Mouse (Mus musculus) heart, embryonic 12.5 days (tissue): ENCODE data around the gene Agps. TPM values are rescaled to one million over a fixed set of nuclear protein-coding genes. Genes with fewer than 3 reads are reported as not detected.

Source experiments
- ATAC-seq: fragments of 200-750 bp; cut with Nextera tagmentation; 2 replicates; pipeline ENCODE4 v1.8.0; 2017; ENCODE audit warnings: moderate TSS enrichment, moderate library complexity; ENCODE audit not compliant: insufficient number of reproducible peaks, low FRiP score
- H3K27ac ChIP-seq: fragments of 300-500 bp; sonication (generic); 2 replicates; pipeline ENCODE4 v1.5.1; 2016; ENCODE audit warnings: mild to moderate bottlenecking, moderate library complexity; ENCODE audit not compliant: poor library complexity, severe bottlenecking
- H3K27me3 ChIP-seq: fragments of 300-500 bp; sonication (generic); replicated peaks from 2 replicates; pipeline ENCODE4 v1.6.1; 2016; ENCODE audit warnings: mild to moderate bottlenecking, moderate library complexity
- H3K36me3 ChIP-seq: fragments of 300-500 bp; sonication (generic); 2 replicates; pipeline ENCODE4 v1.6.1; 2016; ENCODE audit warnings: mild to moderate bottlenecking, moderate library complexity
- H3K4me1 ChIP-seq: fragments of 300-500 bp; sonication (generic); replicated peaks from 2 replicates; pipeline ENCODE4 v1.6.1; 2016; ENCODE audit warnings: mild to moderate bottlenecking
- H3K4me2 ChIP-seq: fragments of 300-500 bp; sonication (generic); 2 replicates; pipeline ENCODE4 v1.6.1; 2016; ENCODE audit warnings: mild to moderate bottlenecking, moderate library complexity
- H3K4me3 ChIP-seq: fragments of 300-500 bp; sonication (generic); 2 replicates; pipeline ENCODE4 v1.5.1; 2016; ENCODE audit warnings: mild to moderate bottlenecking
- H3K9ac ChIP-seq: fragments of 300-500 bp; sonication (generic); 2 replicates; pipeline ENCODE4 v1.6.1; 2016; ENCODE audit warnings: mild to moderate bottlenecking, moderate library complexity
- H3K9me3 ChIP-seq: fragments of 300-500 bp; sonication (generic); replicated peaks from 2 replicates; pipeline ENCODE4 v1.6.1; 2016; ENCODE audit warnings: mild to moderate bottlenecking, moderate library complexity
- WGBS: fragments of 180-500 bp; shearing (Covaris S2); methylation state at CpG from one replicate; pipeline ENCODE4 v1.1.7; 2016; 5-methylcytosine and 5-hydroxymethylcytosine counted together
- polyA plus RNA-seq: library from polyadenylated mRNA; unstranded; fragments of >200 nt; fragmentation: Nextera tagmentation; extraction: Ambion mirVana; gene quantifications from 2 replicates; pipeline ENCODE4 v1.2.1, GENCODE M21; 2016

Agps gene
- polyA plus RNA-seq, 1 experiment from 2014 or later: 40.3 TPM

DNA sequence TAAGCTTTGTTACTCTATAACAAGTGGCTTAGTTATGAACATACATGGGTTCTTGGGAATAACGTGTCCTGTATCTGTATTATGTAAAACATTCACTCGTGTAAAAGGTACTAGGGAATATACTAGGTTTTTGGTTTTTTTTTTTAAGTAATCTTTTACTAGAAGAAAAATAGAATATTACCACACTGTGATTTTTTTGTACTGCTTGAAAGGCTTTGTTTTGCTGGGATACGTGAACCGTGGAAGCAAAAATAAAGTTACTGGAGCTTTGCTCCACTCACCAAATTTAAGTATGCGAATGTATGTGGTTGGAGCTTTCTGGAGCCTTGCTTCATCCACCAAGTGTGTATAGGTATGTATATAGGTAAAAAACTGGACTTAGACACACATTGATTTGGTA lies 24.5 kb upstream of the Agps start:
- Histone ChIP-seq H3K4me3 (no peak overlapping the region), H3K4me1 (no peaks in the 10 kb centered on the region), H3K9ac (no peak overlapping the region), H3K9me3 (0 out of 2 replicates have a peak, but pooled peaks cover 5% of the 10 kb centered on the region), H3K27me3 (no peaks in the 10 kb centered on the region), H3K4me2 (no peak overlapping the region), H3K36me3 (no peaks in the 10 kb centered on the region), H3K27ac (no peak overlapping the region)
- no peak for ATAC-seq
- WGBS: 93% methylated on average over 5 of the region's 5 CpGs

DNA sequence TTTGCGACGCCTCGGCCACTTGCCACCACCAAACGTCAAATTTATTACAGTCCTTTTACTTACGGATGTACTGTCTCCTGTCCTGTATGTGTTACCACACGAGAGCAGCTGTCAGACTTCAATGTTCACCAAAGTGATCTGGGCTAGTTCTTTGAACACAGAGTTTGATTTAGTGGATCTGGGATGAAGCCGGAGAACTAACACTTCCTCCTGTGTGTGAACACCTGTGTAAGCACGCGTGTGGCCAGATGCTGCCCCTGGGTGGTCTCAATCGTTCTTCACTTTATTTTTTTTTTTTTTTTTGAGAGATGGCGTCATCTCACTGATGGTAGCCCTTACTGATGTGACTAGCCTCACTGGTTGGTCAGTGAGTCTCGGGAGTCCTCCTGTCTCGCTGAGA lies 17.1 kb upstream of the Agps start:
- ATAC-seq: no peak
- 77% methylated on average over 13 of the region's 13 CpGs for WGBS

DNA sequence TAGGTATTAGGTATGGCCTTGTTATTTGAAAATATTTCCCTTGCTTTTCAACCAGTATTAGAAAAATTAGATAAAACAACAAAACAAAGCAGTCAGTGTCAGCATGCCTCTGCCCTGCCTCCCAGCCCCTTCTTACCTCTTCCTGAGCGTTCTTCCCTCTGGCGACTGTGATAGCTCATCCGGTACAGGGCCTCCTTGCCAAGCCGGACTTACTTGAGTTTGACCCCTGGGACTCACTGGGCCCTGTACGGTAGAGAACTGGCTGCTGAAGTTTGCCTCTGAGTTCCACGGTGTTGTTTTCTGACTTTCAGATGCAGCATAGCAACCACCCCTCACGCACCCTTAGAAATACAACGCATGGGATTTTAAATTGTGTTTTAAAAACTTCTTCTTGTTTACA lies 16.5 kb upstream of the Agps start:
- H3K27me3 ChIP-seq: no peaks in the 10 kb centered on the region
- H3K4me1 ChIP-seq: no peaks in the 10 kb centered on the region
- 65% methylated on average over 8 of the region's 8 CpGs for WGBS
- H3K36me3 ChIP-seq: no peaks in the 10 kb centered on the region
- no peak overlapping the region for H3K4me2 ChIP-seq
- H3K9me3 ChIP-seq: no peaks in the 10 kb centered on the region
- ATAC-seq: no peak
- H3K9ac ChIP-seq: no peak overlapping the region
- H3K4me3 ChIP-seq: no peak overlapping the region
- H3K27ac ChIP-seq: no peak overlapping the region

More for the DNA sequence above, 17.1 kb upstream of the Agps start:
- no peak overlapping the region for H3K4me2 ChIP-seq
- H3K4me3 ChIP-seq: no peak overlapping the region
- no peak overlapping the region for H3K27ac ChIP-seq
- no peaks in the 10 kb centered on the region for H3K4me1 ChIP-seq
- H3K36me3 ChIP-seq: no peaks in the 10 kb centered on the region
- no peaks in the 10 kb centered on the region for H3K27me3 ChIP-seq
- H3K9ac ChIP-seq: no peak overlapping the region
- H3K9me3 ChIP-seq: no peaks in the 10 kb centered on the region

DNA sequence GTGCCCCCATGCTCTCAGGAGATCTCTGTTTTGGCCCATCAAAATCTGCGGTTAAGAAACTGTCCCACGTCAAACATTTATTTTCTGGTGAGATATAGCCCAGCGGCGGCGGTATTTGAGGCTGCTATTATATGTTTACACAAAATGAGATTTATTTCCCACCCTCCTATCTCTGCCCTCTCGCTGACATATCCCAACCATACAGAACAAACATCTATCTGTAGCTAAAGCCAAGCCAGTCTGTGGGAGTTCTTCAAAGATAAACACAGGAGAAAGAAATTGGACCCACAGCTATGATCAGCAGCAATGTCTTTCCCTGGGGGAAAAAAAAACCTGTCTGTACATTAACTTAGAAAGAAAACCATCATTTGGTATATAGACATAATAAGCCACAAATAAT lies 15.3 kb upstream of the Agps start:
- 78% methylated on average over 6 of the region's 6 CpGs for WGBS
- no peaks in the 10 kb centered on the region for H3K27me3 ChIP-seq
- H3K9ac ChIP-seq: no peak overlapping the region
- no peak for ATAC-seq
- no peak overlapping the region for H3K4me3 ChIP-seq
- H3K27ac ChIP-seq: no peak overlapping the region
- no peaks in the 10 kb centered on the region for H3K4me1 ChIP-seq
- no peaks in the 10 kb centered on the region for H3K9me3 ChIP-seq
- H3K4me2 ChIP-seq: no peak overlapping the region
- H3K36me3 ChIP-seq: no peaks in the 10 kb centered on the region

DNA sequence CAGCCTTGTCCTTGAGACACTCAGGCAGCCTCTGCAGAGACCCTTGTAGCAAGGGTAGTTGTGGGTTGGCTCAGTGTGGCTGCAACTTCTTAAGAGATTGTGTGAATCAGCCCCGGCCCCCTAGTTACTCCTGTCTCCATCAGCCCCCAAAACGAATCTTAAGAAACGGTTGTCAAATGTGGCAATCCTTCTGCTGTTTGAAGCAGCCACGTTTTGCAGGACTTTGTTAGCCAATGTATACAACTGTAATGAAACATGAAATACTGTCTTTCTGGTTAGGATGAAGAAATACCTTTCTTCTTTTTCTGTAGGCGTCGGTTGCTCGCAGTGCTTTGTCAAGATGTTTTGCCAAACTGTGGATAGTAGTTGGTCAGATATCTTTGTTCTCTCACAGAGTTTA lies 13.3 kb upstream of the Agps start:
- no peaks in the 10 kb centered on the region for H3K4me1 ChIP-seq
- no peaks in the 10 kb centered on the region for H3K36me3 ChIP-seq
- H3K9me3 ChIP-seq: no peaks in the 10 kb centered on the region
- no peaks in the 10 kb centered on the region for H3K27me3 ChIP-seq
- no peak overlapping the region for H3K4me3 ChIP-seq
- no peak overlapping the region for H3K9ac ChIP-seq
- H3K4me2 ChIP-seq: no peak overlapping the region
- H3K27ac ChIP-seq: no peak overlapping the region
- WGBS: 82% methylated on average over 7 of the region's 7 CpGs
- no peak for ATAC-seq

DNA sequence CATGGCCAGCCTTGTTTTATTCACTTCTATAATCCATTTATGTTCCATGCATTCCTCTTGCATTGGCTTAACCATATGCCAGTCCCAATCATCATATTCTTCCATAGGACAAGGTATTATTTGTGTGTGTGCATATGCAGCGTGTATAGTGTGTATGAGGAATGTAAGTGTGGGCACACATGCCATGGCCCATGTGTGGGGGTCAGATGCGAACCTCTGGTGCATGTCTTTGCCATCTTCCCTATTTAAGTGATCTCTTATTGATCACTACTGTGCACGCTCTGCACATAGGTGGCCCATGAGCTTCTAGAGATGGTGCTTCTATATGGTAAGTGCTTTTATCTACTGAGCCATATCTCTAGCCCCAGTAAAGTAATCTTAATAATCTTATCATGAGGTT lies 12.2 kb upstream of the Agps start:
- H3K4me1 ChIP-seq: no peaks in the 10 kb centered on the region
- ATAC-seq: no peak
- no peaks in the 10 kb centered on the region for H3K36me3 ChIP-seq
- H3K27ac ChIP-seq: no peak overlapping the region
- no peak overlapping the region for H3K4me2 ChIP-seq
- H3K4me3 ChIP-seq: no peak overlapping the region
- no peaks in the 10 kb centered on the region for H3K9me3 ChIP-seq
- no peaks in the 10 kb centered on the region for H3K27me3 ChIP-seq
- H3K9ac ChIP-seq: no peak overlapping the region
- WGBS: 82% methylated on average over 3 of the region's 3 CpGs

DNA sequence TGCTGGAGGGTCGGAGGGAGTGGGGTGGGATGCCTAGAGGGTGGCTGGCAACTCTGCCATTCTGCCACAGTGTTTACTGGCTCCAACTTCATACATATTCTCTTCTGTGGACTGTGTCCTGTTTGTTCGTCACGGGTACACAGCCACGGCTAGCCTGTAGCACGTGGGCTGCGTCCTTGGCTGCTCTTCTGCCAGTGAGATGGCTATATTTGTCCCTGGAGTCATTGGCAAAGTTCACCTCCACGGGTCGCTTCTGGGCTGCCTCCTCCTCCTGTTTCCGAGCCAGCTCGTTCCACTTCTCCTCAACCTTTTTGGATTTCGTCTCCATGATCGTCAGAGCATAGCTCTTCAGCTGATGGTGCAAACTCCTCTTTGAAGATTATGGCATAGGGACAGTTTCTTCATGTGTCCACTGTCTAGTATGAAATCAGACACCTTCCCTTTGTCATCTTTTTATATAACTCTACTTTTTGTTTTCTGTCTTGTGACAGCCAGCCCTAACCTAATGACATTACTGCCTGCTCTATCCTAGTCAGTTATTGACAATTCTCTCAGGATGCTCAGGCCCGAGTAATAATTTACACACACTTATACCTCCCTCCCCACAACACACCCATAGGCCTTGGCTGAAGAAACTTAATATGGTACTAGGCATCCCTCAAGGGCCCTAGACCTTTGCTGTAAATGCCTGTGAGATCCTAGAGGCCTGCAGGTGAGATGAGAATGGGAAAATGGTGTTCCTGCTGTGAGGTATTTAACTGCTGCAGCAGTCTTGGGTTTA lies 9.8 kb upstream of the Agps start:
- H3K4me1 ChIP-seq: no peaks in the 10 kb centered on the region
- ATAC-seq: no peak
- no peak overlapping the region for H3K9ac ChIP-seq
- no peaks in the 10 kb centered on the region for H3K27me3 ChIP-seq
- no peak overlapping the region for H3K27ac ChIP-seq
- no peak overlapping the region for H3K4me3 ChIP-seq
- 81% methylated on average over 13 of the region's 13 CpGs for WGBS
- H3K36me3 ChIP-seq: no peaks in the 10 kb centered on the region
- H3K9me3 ChIP-seq: no peaks in the 10 kb centered on the region
- H3K4me2 ChIP-seq: no peak overlapping the region

DNA sequence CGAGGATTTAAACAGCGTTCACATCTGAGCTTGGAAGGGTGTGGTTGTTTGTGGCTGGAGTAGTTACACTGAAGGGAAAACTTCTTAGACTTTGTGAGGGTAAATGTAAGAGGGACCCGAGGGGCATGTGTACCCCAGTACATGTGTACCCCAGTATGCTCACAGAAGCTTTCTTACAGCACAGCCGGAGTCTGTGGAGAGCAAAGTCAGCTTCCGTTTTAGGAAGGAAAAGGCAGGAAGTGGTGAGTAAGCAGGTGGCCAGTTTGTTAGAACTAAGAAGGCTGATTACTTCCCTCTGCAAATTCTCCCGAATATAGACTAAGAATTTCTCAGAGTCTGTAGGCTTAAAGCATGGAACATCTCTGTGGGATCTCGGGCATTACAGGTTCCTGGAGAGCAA lies 8.2 kb upstream of the Agps start:
- Histone ChIP-seq H3K27me3 (no peaks in the 10 kb centered on the region), H3K9me3 (no peaks in the 10 kb centered on the region), H3K9ac (no peak overlapping the region), H3K4me2 (no peak overlapping the region), H3K36me3 (no peaks in the 10 kb centered on the region), H3K4me3 (no peak overlapping the region), H3K27ac (no peak overlapping the region), H3K4me1 (no peaks in the 10 kb centered on the region)
- no peak for ATAC-seq
- WGBS: 54% methylated on average over 7 of the region's 7 CpGs

DNA sequence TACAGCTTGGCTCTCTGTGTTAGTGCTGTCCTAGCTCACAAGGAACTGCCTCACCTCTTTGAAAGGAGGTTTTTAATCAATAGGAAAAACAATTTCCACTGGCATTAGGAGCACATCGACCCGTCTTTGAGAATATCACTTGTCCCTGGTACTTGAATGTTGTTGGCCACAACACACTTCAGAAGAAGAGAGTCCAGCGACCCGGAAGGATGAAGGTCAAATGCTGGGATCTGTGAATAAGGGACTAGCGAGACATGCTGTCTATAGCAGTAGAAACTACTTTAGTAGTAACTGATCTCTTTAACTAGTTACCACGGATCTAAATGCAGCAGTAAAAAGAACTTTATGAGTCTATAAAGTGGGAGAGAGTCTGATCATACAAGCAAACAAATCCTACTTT lies 7.8 kb upstream of the Agps start:
- no peak overlapping the region for H3K4me2 ChIP-seq
- no peak overlapping the region for H3K27ac ChIP-seq
- H3K36me3 ChIP-seq: no peaks in the 10 kb centered on the region
- no peaks in the 10 kb centered on the region for H3K4me1 ChIP-seq
- WGBS: 52% methylated on average over 6 of the region's 6 CpGs
- no peak for ATAC-seq
- H3K9ac ChIP-seq: no peak overlapping the region
- no peak overlapping the region for H3K4me3 ChIP-seq
- no peaks in the 10 kb centered on the region for H3K27me3 ChIP-seq
- no peaks in the 10 kb centered on the region for H3K9me3 ChIP-seq

DNA sequence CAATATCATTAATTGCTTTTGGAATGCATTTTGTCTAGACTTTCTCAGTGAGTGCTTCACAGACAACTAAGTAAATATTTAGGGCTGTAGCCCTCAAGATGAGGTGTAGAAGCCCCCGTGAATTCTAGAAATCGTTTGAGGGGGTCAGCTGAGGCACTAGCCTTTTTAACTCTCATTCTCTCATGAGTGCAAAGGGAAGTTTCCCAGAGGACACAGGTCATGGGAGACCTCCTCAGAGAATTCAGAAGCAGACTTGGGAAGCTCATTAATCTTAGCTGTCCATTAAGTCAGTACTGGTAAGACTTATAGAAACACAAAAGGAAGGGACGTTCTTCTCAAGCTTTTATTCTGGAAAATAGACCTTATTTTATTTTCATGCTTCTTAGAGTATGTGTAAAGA lies 7.1 kb upstream of the Agps start:
- H3K4me2 ChIP-seq: no peak overlapping the region
- H3K9me3 ChIP-seq: no peaks in the 10 kb centered on the region
- H3K27ac ChIP-seq: no peak overlapping the region
- WGBS: 28% methylated on average over 3 of the region's 3 CpGs
- no peaks in the 10 kb centered on the region for H3K36me3 ChIP-seq
- H3K27me3 ChIP-seq: no peaks in the 10 kb centered on the region
- ATAC-seq: no peak
- H3K9ac ChIP-seq: no peak overlapping the region
- no peaks in the 10 kb centered on the region for H3K4me1 ChIP-seq
- no peak overlapping the region for H3K4me3 ChIP-seq

DNA sequence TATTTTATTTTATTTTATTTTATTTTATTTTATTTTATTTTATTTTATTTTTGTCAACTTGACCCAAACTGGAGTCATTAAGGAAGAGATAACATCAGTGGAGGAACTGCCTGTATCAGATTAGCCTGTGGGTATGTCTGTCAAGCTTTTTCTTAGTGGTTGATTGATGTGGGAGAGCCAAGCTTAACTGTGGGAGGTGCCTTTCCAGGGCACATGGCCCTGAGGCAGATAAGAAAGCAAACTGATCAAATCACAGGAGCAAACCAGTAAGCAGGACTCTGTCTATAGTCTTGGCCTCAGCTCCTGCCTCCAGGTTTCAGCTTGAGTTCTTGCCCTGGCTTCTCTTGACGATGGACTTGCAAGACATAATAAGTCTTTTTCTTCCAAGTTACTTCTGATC lies 6.4 kb upstream of the Agps start:
- 63% methylated on average over 1 of the region's 1 CpGs for WGBS
- Histone ChIP-seq H3K9me3 (no peaks in the 10 kb centered on the region), H3K27me3 (no peaks in the 10 kb centered on the region), H3K4me2 (no peak overlapping the region), H3K27ac (no peak overlapping the region), H3K36me3 (no peaks in the 10 kb centered on the region), H3K4me1 (no peaks in the 10 kb centered on the region), H3K4me3 (no peak overlapping the region), H3K9ac (no peak overlapping the region)
- ATAC-seq: no peak
